Mouse (Mus musculus): ENCODE measurements around the gene Bcas2. TPM values are rescaled to one million over a fixed set of nuclear protein-coding genes. Genes with fewer than 3 reads are reported as not detected.
"Not testable (repeated sequence)": the region's sequence is repeated elsewhere in the genome, so short reads cannot be mapped to it uniquely, and the experiment has no call there.

Bcas2 gene
- polyA plus RNA-seq, 1 experiment from 2014 or later, result 190 TPM

DNA sequence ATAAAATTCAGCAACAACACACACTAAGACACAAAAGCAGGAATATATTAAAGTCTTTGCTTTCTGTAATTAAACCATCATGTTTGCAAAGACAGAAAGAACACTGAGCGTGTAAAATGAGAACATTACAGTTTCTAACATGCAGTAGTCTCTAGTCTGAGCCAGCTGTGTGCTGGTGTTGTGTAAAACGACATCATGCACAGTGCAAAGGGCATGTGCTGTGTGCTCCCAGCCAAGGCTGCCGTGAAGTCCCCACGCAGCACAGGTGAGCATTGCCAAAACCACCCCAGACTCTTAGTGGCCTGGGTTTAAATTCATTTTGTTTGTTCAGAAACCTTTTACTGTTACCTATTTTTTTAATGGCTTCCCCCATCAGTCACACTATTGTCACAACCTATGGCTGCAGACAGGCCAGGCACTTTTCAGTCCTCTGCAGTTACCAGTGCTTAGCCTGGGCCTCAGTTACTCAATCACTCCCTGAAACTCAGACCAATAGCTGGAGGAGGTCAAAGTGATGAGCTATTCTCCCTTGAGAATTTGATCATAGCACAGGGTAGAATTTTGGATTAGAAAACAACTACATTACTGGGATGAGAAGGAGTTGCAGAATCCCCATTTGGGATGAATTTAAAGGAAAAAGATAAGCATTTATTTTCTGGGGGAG is 34.9 kb upstream of the Bcas2 start:
- DNase-seq (ENCODE audit: low spot score) (no peak), ATAC-seq (ENCODE audit: low FRiP score) (no peak)
- Histone ChIP-seq H3K9me3 (ENCODE audit: control insufficient read depth, low read length) (no peaks in the 10 kb centered on the region), H3K36me3 (replicated peaks; ENCODE audit: control insufficient read depth, insufficient read depth) (no peaks in the 10 kb centered on the region), H3K4me1 (replicated peaks; ENCODE audit: control insufficient read depth, insufficient read depth, low read length) (no peaks in the 10 kb centered on the region), H3K9ac (no peak overlapping the region), H3K4me2 (replicated peaks) (no peak overlapping the region), H3K27me3 (ENCODE audit: control insufficient read depth, insufficient read depth, low read length) (no peaks in the 10 kb centered on the region), H3K27ac (no peak overlapping the region), H3K4me3 (replicated peaks; ENCODE audit: low read length) (no peak overlapping the region)
- 94% methylated on average over 4 of the region's 4 CpGs for WGBS

DNA sequence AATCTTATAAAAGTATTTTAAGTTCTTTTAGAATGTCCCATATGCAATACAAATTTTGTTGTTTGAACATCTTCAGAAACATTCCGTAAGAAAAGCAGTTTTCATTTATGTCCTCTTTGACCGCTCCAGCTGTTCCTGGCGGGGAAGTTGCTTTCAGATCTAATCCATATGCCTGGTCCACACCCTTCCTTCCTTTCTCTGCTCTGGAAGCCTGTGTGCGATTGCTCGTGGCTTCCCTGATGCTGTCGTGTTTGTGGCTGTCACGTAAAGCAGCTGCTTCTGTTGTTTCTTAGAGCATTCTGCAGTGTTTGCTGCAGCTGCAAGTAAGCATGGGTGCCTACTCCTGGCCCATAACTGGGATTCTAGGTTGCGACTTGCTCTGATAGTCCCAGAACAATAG is 32.4 kb upstream of the Bcas2 start:
- H3K9ac ChIP-seq, result no peak overlapping the region
- H3K4me3 ChIP-seq (replicated peaks; ENCODE audit: low read length), result no peak overlapping the region
- no peak for ATAC-seq (ENCODE audit: low FRiP score)
- H3K9me3 ChIP-seq (ENCODE audit: control insufficient read depth, low read length), result no peaks in the 10 kb centered on the region
- H3K4me2 ChIP-seq (replicated peaks), result no peak overlapping the region
- H3K27ac ChIP-seq, result no peak overlapping the region
- WGBS, result 81% methylated on average over 8 of the region's 8 CpGs
- no peaks in the 10 kb centered on the region for H3K27me3 ChIP-seq (ENCODE audit: control insufficient read depth, insufficient read depth, low read length)
- H3K36me3 ChIP-seq (replicated peaks; ENCODE audit: control insufficient read depth, insufficient read depth), result no peaks in the 10 kb centered on the region
- DNase-seq (ENCODE audit: low spot score), result no peak
- H3K4me1 ChIP-seq (replicated peaks; ENCODE audit: control insufficient read depth, insufficient read depth, low read length), result no peaks in the 10 kb centered on the region

DNA sequence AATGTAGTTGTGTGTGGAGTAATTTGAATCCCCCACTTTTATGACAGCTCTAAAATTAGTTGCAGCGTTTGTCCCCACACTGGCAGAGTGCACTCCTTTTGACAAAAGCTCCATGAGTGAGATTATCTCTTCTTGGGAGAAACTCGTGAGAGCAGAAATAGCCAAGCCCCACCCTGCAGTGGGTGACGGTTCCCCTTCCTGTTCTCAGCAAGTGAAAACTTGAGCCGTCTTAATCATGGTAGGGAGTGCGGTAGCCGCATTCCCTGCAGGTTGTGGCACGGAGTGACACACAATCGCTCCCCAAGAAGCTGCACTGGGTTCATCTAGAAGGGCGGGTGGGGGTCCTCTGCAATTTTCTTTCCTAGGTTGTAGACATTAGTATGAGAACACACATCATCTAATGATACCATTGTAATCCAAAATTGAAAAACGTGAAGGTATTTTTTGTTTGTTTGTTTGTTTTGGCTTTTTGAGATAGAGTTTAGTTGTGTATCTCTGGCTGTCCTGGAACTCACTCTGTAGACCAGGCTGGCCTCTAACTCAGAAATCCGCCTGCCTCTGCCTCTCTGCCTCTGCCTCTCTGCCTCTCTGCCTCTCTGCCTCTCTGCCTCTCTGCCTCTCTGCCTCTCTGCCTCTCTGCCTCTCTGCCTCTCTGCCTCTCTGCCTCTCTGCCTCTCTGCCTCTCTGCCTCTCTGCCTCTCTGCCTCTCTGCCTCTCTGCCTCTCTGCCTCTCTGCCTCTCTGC is 31.2 kb upstream of the Bcas2 start:
- H3K4me2 ChIP-seq (replicated peaks); DNase-seq (ENCODE audit: low spot score); H3K9ac ChIP-seq; H3K36me3 ChIP-seq (replicated peaks; ENCODE audit: control insufficient read depth, insufficient read depth); H3K4me1 ChIP-seq (replicated peaks; ENCODE audit: control insufficient read depth, insufficient read depth, low read length); H3K9me3 ChIP-seq (ENCODE audit: control insufficient read depth, low read length); H3K4me3 ChIP-seq (replicated peaks; ENCODE audit: low read length); ATAC-seq (ENCODE audit: low FRiP score); H3K27me3 ChIP-seq (ENCODE audit: control insufficient read depth, insufficient read depth, low read length); H3K27ac ChIP-seq: not testable (repeated sequence)
- 74% methylated on average over 11 of the region's 11 CpGs for WGBS

DNA sequence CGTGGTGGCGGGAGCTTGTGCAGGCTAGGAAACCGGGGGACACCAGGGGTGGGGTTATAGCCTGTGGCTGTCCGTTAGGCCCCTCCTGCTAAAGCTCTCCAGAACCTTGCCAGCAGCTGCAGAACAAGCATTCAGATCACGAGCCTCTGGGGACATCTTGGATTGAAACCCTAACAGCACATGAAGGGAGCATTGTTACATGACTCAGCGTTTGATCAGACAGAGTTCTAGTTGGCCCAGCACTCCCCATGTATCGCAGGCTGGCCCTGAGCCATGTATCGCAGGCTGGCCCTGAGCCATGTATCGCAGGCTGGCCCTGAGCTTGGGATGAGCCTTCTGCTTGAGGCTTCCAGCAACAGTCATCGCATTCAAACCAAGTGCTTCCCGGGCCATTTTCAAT is 30.2 kb upstream of the Bcas2 start:
- Histone ChIP-seq H3K27ac (no peak overlapping the region), H3K4me1 (replicated peaks; ENCODE audit: control insufficient read depth, insufficient read depth, low read length) (no peaks in the 10 kb centered on the region), H3K9ac (no peak overlapping the region), H3K9me3 (ENCODE audit: control insufficient read depth, low read length) (no peaks in the 10 kb centered on the region), H3K36me3 (replicated peaks; ENCODE audit: control insufficient read depth, insufficient read depth) (no peaks in the 10 kb centered on the region), H3K4me2 (replicated peaks) (no peak overlapping the region), H3K4me3 (replicated peaks; ENCODE audit: low read length) (no peak overlapping the region), H3K27me3 (ENCODE audit: control insufficient read depth, insufficient read depth, low read length) (no peaks in the 10 kb centered on the region)
- ATAC-seq (ENCODE audit: low FRiP score), result no peak
- WGBS, result 84% methylated on average over 11 of the region's 11 CpGs
- no peak for DNase-seq (ENCODE audit: low spot score)

DNA sequence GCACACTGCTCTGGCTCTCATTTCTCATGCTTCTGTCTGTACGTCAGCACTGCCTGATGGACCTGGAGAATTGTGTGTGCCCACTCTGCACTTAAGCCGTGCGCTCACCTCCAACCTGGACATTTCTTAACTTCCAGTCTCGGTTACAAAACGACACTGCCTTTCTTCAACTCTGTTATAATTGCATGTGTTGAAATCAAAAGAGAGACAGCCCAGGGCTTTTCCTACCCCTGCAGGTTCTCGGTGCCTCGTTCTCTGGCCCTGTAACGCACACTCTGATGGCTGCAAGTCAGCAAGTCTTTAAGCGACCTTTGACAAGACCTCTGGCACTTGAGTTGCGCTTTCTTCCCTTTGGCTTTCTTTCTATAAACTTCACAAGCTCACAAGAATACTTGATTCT is 29.1 kb upstream of the Bcas2 start:
- Histone ChIP-seq H3K36me3 (replicated peaks; ENCODE audit: control insufficient read depth, insufficient read depth) (no peaks in the 10 kb centered on the region), H3K4me2 (replicated peaks) (no peak overlapping the region), H3K9ac (no peak overlapping the region), H3K27me3 (ENCODE audit: control insufficient read depth, insufficient read depth, low read length) (no peaks in the 10 kb centered on the region), H3K9me3 (ENCODE audit: control insufficient read depth, low read length) (no peaks in the 10 kb centered on the region), H3K4me1 (replicated peaks; ENCODE audit: control insufficient read depth, insufficient read depth, low read length) (no peaks in the 10 kb centered on the region), H3K4me3 (replicated peaks; ENCODE audit: low read length) (no peak overlapping the region), H3K27ac (no peak overlapping the region)
- ATAC-seq (ENCODE audit: low FRiP score), result no peak
- DNase-seq (ENCODE audit: low spot score), result no peak
- 85% methylated on average over 10 of the region's 10 CpGs for WGBS

DNA sequence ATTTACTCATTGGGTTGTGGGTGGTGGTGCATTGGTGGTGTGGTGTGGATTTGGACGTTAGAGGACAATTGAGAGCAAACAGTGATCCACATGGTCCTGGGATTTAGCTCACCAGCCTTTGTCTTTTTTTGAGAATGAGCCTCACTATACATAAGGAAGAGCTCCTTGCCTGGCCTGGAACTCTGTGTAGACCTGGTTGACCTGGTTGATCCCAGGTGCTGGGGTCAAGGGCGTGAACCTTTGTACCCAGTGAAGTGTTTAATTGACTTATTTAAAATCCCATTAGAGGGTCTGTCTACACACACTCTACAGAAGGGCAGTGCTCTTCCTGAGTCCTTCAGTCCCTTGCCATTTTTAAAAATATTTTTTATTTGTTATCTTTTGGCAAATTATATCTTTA is 26.1 kb upstream of the Bcas2 start:
- no peaks in the 10 kb centered on the region for H3K4me1 ChIP-seq (replicated peaks; ENCODE audit: control insufficient read depth, insufficient read depth, low read length)
- no peaks in the 10 kb centered on the region for H3K27me3 ChIP-seq (ENCODE audit: control insufficient read depth, insufficient read depth, low read length)
- H3K9me3 ChIP-seq (ENCODE audit: control insufficient read depth, low read length), result no peaks in the 10 kb centered on the region
- no peaks in the 10 kb centered on the region for H3K36me3 ChIP-seq (replicated peaks; ENCODE audit: control insufficient read depth, insufficient read depth)
- H3K9ac ChIP-seq, result no peak overlapping the region
- H3K4me2 ChIP-seq (replicated peaks), result no peak overlapping the region
- WGBS, result 77% methylated on average over 2 of the region's 2 CpGs
- no peak overlapping the region for H3K27ac ChIP-seq
- no peak for DNase-seq (ENCODE audit: low spot score)
- H3K4me3 ChIP-seq (replicated peaks; ENCODE audit: low read length), result no peak overlapping the region
- ATAC-seq (ENCODE audit: low FRiP score), result no peak

DNA sequence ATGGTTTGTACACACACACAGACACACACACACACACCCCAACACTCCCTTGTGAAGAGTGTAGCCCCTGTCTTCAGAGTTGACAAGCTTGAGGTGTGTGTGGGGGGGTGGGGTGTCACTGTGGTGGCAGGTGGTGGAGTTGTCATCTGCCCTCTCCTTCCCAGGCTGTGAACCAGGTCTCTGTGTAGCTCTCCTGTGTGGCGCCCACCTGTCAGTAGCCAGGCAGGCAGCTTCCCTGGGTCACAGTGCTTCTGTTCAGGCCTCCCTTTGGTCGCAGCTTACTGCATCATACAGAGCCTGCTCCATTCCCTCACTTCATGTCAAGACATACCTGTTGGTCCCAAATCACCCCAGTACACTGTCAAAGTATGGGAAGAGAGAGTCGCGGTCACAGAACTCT is 25.7 kb upstream of the Bcas2 start:
- ATAC-seq (ENCODE audit: low FRiP score) (no peak), DNase-seq (ENCODE audit: low spot score) (no peak)
- H3K4me3 ChIP-seq (replicated peaks; ENCODE audit: low read length), result no peak overlapping the region
- H3K9ac ChIP-seq, result no peak overlapping the region
- H3K4me1 ChIP-seq (replicated peaks; ENCODE audit: control insufficient read depth, insufficient read depth, low read length), result no peaks in the 10 kb centered on the region
- WGBS, result 75% methylated on average over 4 of the region's 4 CpGs
- no peak overlapping the region for H3K4me2 ChIP-seq (replicated peaks)
- H3K27me3 ChIP-seq (ENCODE audit: control insufficient read depth, insufficient read depth, low read length), result no peaks in the 10 kb centered on the region
- no peaks in the 10 kb centered on the region for H3K9me3 ChIP-seq (ENCODE audit: control insufficient read depth, low read length)
- no peak overlapping the region for H3K27ac ChIP-seq
- H3K36me3 ChIP-seq (replicated peaks; ENCODE audit: control insufficient read depth, insufficient read depth), result no peaks in the 10 kb centered on the region

DNA sequence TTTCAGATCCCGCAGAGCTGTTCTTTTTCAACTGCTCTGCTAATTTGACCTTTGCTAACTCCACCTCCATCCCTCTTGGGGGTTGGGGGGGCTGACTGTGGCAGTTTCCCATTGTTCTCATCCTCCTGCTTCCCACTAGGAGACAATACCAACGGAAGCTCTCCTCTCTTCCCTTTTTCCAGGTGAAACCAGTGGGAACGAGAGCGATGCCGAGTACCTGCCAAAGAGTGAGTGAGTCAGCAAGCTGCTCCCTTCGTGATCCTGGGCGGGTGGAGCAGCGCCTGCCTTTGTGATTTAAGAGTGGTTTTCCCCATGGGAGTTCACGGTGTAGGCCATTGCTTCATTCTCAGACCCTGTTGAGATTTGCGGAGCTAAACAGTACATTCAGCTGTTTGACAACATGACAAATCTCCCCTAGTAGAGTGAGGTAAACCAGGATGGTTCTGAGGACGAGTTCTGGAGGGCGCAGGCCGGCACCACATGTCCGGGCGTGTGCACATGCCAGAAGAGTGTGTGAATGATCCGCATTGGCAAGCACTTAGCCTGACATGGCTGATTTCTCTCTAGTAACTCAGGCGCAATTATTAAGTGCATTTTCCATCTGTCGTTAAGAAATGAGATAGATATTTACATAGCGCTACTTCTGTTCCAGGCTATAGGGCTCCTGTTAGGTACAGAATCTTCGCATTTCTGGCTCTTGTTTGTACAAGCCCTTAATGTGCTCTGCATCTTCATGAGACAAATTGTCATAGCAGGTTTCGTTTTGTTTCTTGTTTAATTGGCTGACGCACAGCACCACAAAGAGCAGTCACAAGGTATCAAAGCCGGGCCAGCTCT is 24.9 kb upstream of the Bcas2 start:
- 60% methylated on average over 23 of the region's 23 CpGs for WGBS
- Histone ChIP-seq H3K36me3 (replicated peaks; ENCODE audit: control insufficient read depth, insufficient read depth) (no peaks in the 10 kb centered on the region), H3K9me3 (ENCODE audit: control insufficient read depth, low read length) (no peaks in the 10 kb centered on the region), H3K4me3 (replicated peaks; ENCODE audit: low read length) (no peak overlapping the region), H3K27ac (no peak overlapping the region), H3K4me1 (replicated peaks; ENCODE audit: control insufficient read depth, insufficient read depth, low read length) (no peaks in the 10 kb centered on the region), H3K9ac (no peak overlapping the region), H3K27me3 (ENCODE audit: control insufficient read depth, insufficient read depth, low read length) (no peaks in the 10 kb centered on the region), H3K4me2 (replicated peaks) (no peak overlapping the region)
- DNase-seq (ENCODE audit: low spot score), result no peak
- ATAC-seq (ENCODE audit: low FRiP score), result no peak

DNA sequence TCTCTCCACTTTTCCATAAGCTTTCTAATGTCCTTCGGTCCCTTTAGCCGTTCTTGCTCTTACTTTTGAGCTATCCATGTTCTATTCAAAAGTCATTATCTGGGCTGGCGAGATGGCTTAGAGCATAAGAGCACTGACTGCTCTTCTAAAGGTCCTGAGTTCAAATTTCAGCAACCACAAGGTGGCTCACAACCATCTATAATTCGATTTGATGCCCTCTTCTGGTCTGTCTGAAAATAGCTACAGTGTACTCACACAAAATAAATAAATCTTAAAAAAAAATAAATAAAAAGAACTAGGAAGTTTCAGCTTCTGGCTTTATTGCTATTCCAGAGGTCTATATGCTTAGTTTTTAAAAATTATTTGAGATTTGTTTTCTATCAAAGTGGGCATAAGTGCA is 23.7 kb upstream of the Bcas2 start:
- Histone ChIP-seq H3K27ac (no peak overlapping the region), H3K27me3 (ENCODE audit: control insufficient read depth, insufficient read depth, low read length) (no peaks in the 10 kb centered on the region), H3K4me3 (replicated peaks; ENCODE audit: low read length) (no peak overlapping the region), H3K9ac (no peak overlapping the region), H3K9me3 (ENCODE audit: control insufficient read depth, low read length) (no peaks in the 10 kb centered on the region), H3K4me2 (replicated peaks) (no peak overlapping the region), H3K36me3 (replicated peaks; ENCODE audit: control insufficient read depth, insufficient read depth) (no peaks in the 10 kb centered on the region), H3K4me1 (replicated peaks; ENCODE audit: control insufficient read depth, insufficient read depth, low read length) (no peaks in the 10 kb centered on the region)
- ATAC-seq (ENCODE audit: low FRiP score), result no peak
- WGBS, result 87% methylated on average over 4 of the region's 4 CpGs
- DNase-seq (ENCODE audit: low spot score), result no peak
